Mouse (Mus musculus) CH12.LX (cell line): Measurements from ENCODE around the gene Pitx2. TPM values are rescaled to one million over a fixed set of nuclear protein-coding genes. Genes with fewer than 3 reads are reported as not detected.

Experiments
- DNase-seq: peaks from one replicate; pipeline ENCODE4 v3.0.0-alpha.2; 2013; ENCODE audit errors: extremely low read depth
- H3K27ac ChIP-seq: 2 replicates; pipeline ENCODE4 v1.5.1; 2012; ENCODE audit warnings: low read depth, mild to moderate bottlenecking, control low read depth, moderate library complexity; ENCODE audit not compliant: insufficient read depth
- H3K27me3 ChIP-seq: replicated peaks from 2 replicates; pipeline ENCODE3; 2012; ENCODE audit warnings: inconsistent platforms
- H3K36me3 ChIP-seq, 2 experiments: replicated peaks in 1 of 2; 2 replicates each; pipeline versions ENCODE3 to v1.6.1; 2012; ENCODE audit warnings: inconsistent platforms in 1 of 2, low read length in 1 of 2, mild to moderate bottlenecking in 1 of 2, mixed read lengths in 1 of 2, moderate library complexity in 1 of 2; ENCODE audit not compliant: control insufficient read depth in 1 of 2, insufficient read depth in 1 of 2
- H3K4me1 ChIP-seq, 2 experiments: 2 replicates each; pipeline ENCODE4 v1.6.1; 2012; ENCODE audit warnings: inconsistent platforms in 1 of 2, moderate library complexity in 1 of 2; ENCODE audit not compliant: insufficient read depth in 2 of 2, control insufficient read depth in 1 of 2
- H3K4me2 ChIP-seq: 2 replicates; pipeline ENCODE4 v1.6.1; 2012; ENCODE audit warnings: low read depth, mild to moderate bottlenecking, control low read depth; ENCODE audit not compliant: poor library complexity, insufficient read depth, severe bottlenecking
- H3K4me3 ChIP-seq, 3 experiments: fragments of 150-350 bp in 1 of 3; sonication (generic) in 1 of 3; replicated peaks in 1 of 3; 2 replicates each; pipeline versions ENCODE3 to v1.5.1; 2011 to 2012; ENCODE audit warnings: low read depth in 2 of 3, low read length in 2 of 3, mild to moderate bottlenecking in 2 of 3, moderate library complexity in 2 of 3, control low read depth in 1 of 3, improper control_type of control experiment in 1 of 3, inconsistent platforms in 1 of 3, mixed read lengths in 1 of 3; ENCODE audit not compliant: poor library complexity in 1 of 3
- H3K79me2 ChIP-seq: replicated peaks from 2 replicates; pipeline ENCODE4 v1.6.1; 2012; ENCODE audit warnings: mild to moderate bottlenecking, moderate library complexity; ENCODE audit not compliant: control insufficient read depth, poor library complexity, insufficient read depth, severe bottlenecking; ENCODE audit errors: extremely low read depth
- H3K9ac ChIP-seq: 2 replicates; pipeline ENCODE4 v1.6.1; 2012; ENCODE audit warnings: low read depth, mild to moderate bottlenecking, control low read depth, moderate library complexity; ENCODE audit not compliant: insufficient read depth
- H3K9me3 ChIP-seq: replicated peaks from 2 replicates; pipeline ENCODE3; 2012; ENCODE audit warnings: low read length, inconsistent platforms, mixed read lengths
- BHLHE40 ChIP-seq: IDR thresholded peaks from 2 replicates; pipeline ENCODE4 v1.6.1; 2011; ENCODE audit warnings: mild to moderate bottlenecking, low read depth, low read length, improper control_type of control experiment
- CHD2 ChIP-seq: IDR thresholded peaks from 2 replicates; pipeline ENCODE4 v1.6.1; 2011; ENCODE audit warnings: low read length, improper control_type of control experiment
- E2F4 ChIP-seq: IDR thresholded peaks from 2 replicates; pipeline ENCODE4 v1.6.1; 2011; ENCODE audit warnings: low read depth, low read length, improper control_type of control experiment; ENCODE audit not compliant: insufficient replicate concordance
- ELF1 ChIP-seq: IDR thresholded peaks from 2 replicates; pipeline ENCODE4 v1.6.1; 2014; ENCODE audit warnings: low read depth, mild to moderate bottlenecking, inconsistent platforms, low read length, improper control_type of control experiment
- EP300 ChIP-seq: IDR thresholded peaks from 2 replicates; pipeline ENCODE4 v1.6.1; 2011; ENCODE audit warnings: low read length, improper control_type of control experiment
- ETS1 ChIP-seq: conservative IDR thresholded peaks from 2 replicates; pipeline ENCODE4 v1.6.1; 2012; ENCODE audit warnings: low read depth, mild to moderate bottlenecking, inconsistent platforms, low read length, improper control_type of control experiment, moderate library complexity
- GABPA ChIP-seq: IDR thresholded peaks from 2 replicates; pipeline ENCODE4 v1.6.1; 2012; ENCODE audit warnings: low read depth, low read length, improper control_type of control experiment, inconsistent platforms; ENCODE audit not compliant: insufficient replicate concordance
- HCFC1 ChIP-seq: IDR thresholded peaks from 2 replicates; pipeline ENCODE4 v1.6.1; 2012; ENCODE audit warnings: low read depth, mild to moderate bottlenecking, inconsistent platforms, low read length, improper control_type of control experiment
- MAFK ChIP-seq: IDR thresholded peaks from 2 replicates; pipeline ENCODE4 v1.6.1; 2011; ENCODE audit warnings: low read length, improper control_type of control experiment; ENCODE audit not compliant: insufficient replicate concordance
- MAZ ChIP-seq: IDR thresholded peaks from 2 replicates; pipeline ENCODE4 v1.6.1; 2012; ENCODE audit warnings: low read depth, mild to moderate bottlenecking, inconsistent platforms, low read length, improper control_type of control experiment, moderate library complexity
- MEF2A ChIP-seq: IDR thresholded peaks from 2 replicates; pipeline ENCODE4 v1.6.1; 2014; ENCODE audit warnings: low read depth, mild to moderate bottlenecking, inconsistent platforms, low read length, improper control_type of control experiment, borderline replicate concordance
- NELFE ChIP-seq: IDR thresholded peaks from 2 replicates; pipeline ENCODE4 v1.6.1; 2011; ENCODE audit warnings: low read depth, low read length, improper control_type of control experiment
- PAX5 ChIP-seq: IDR thresholded peaks from 2 replicates; pipeline ENCODE4 v1.6.1; 2012; ENCODE audit warnings: low read length, inconsistent platforms, mixed read lengths
- POLR2A ChIP-seq: IDR thresholded peaks from 2 replicates; pipeline ENCODE4 v1.6.1; 2011; ENCODE audit warnings: low read depth, mild to moderate bottlenecking, improper control_type of control experiment, low read length
- SIN3A ChIP-seq: IDR thresholded peaks from 2 replicates; pipeline ENCODE4 v1.6.1; 2012; ENCODE audit warnings: low read length, improper control_type of control experiment, inconsistent platforms
- SMC3 ChIP-seq: IDR thresholded peaks from 2 replicates; pipeline ENCODE4 v1.6.1; 2011; ENCODE audit warnings: low read depth, low read length, improper control_type of control experiment
- TCF12 ChIP-seq: IDR thresholded peaks from 2 replicates; pipeline ENCODE4 v1.6.1; 2014; ENCODE audit warnings: low read depth, mild to moderate bottlenecking, inconsistent platforms, low read length, improper control_type of control experiment
- UBTF ChIP-seq: IDR thresholded peaks from 2 replicates; pipeline ENCODE4 v1.6.1; 2012; ENCODE audit warnings: low read depth, mild to moderate bottlenecking, inconsistent platforms, low read length, improper control_type of control experiment, moderate library complexity
- USF1 ChIP-seq: IDR thresholded peaks from 2 replicates; pipeline ENCODE4 v1.6.1; 2014; ENCODE audit warnings: low read depth, mild to moderate bottlenecking, inconsistent platforms, low read length, improper control_type of control experiment
- USF2 ChIP-seq: conservative IDR thresholded peaks from 2 replicates; pipeline ENCODE4 v1.6.1; 2011; ENCODE audit warnings: low read depth, low read length, improper control_type of control experiment
- ZC3H11A ChIP-seq: IDR thresholded peaks from 2 replicates; pipeline ENCODE4 v1.6.1; 2012; ENCODE audit warnings: low read depth, mild to moderate bottlenecking, inconsistent platforms, low read length, improper control_type of control experiment
- dilution Hi-C: fragments of 300-500 bp; cut with MboI; formaldehyde crosslinking; loops from 2 replicates; pipeline ENCODE4 v1.14.3; 2020; ENCODE audit warnings: low sequenced_read_pairs; ENCODE audit not compliant: extremely low pct_unique_long_range_greater_than_20kb, extremely low pct_ligation_motif_present
- in situ Hi-C: fragments of 300-500 bp; cut with MboI; formaldehyde crosslinking; loops from 3 replicates; pipeline ENCODE4 v1.14.3; 2019; ENCODE audit warnings: low sequenced_read_pairs, low pct_ligation_motif_present, low pct_unique_long_range_greater_than_20kb, mixed read lengths
- polyA plus RNA-seq: library from polyadenylated mRNA; unstranded; fragments of >175 nt; gene quantifications from 2 replicates; pipeline ENCODE4 v1.2.1, GENCODE M21; 2012; ENCODE audit warnings: low read depth; ENCODE audit not compliant: insufficient read length
- total RNA-seq, 2 experiments: library from RNA; depleted of rRNA; stranded (reverse); fragments of 300-350 nt in 1 of 2; fragments of >200 nt in 1 of 2; gene quantifications; 2 replicates each; pipeline ENCODE4 v1.2.3; 2012 to 2014

Gene Pitx2
- total and polyA plus RNA-seq, 3 experiments: not detected

GRCm38 (mm10) chr3:129198627-129198903 lies 1.1 kb upstream of the Pitx2 start:
- in situ Hi-C loops (no loop called here), dilution Hi-C loops (no loop called here)
- Histone ChIP-seq H3K27me3 (no peaks in the 10 kb centered on the region), H3K9me3 (peaks cover 74% of the 10 kb centered on the region), H3K4me1 (no peaks in the 10 kb centered on the region), H3K79me2 (no peaks in the 10 kb centered on the region), H3K27ac (no peak overlapping the region), H3K9ac (no peak overlapping the region), H3K4me3 (no peak overlapping the region), H3K36me3 (no peaks in the 10 kb centered on the region), H3K4me2 (no peak overlapping the region)
- TF ChIP-seq EP300 (no peak), GABPA (no peak), ETS1 (no peak), TCF12 (no peak), SIN3A (no peak), CHD2 (no peak), HCFC1 (no peak), SMC3 (no peak), PAX5 (no peak), MAFK (no peak), MEF2A (no peak), MAZ (no peak), UBTF (no peak), USF1 (no peak), BHLHE40 (no peak), E2F4 (no peak), USF2 (no peak)
- DNase-seq: no peak

GRCm38 (mm10) chr3:129199160-129199608 lies 494 bp upstream of the Pitx2 start:
- no peaks in the 10 kb centered on the region for H3K79me2 ChIP-seq
- no peak overlapping the region for H3K27ac ChIP-seq
- in situ Hi-C loops: no loop called here
- peak overlapping the region in 1 of 3 experiments; percentile 7 for H3K4me3 ChIP-seq
- DNase-seq: no peak
- no peak overlapping the region for H3K4me2 ChIP-seq
- peaks cover 79% of the 10 kb centered on the region for H3K9me3 ChIP-seq
- dilution Hi-C loops: no loop called here
- no peak for TF ChIP-seq NELFE
- no peak for TF ChIP-seq SIN3A
- no peak for TF ChIP-seq E2F4
- TF ChIP-seq ZC3H11A: no peak
- TF ChIP-seq POLR2A: no peak
- TF ChIP-seq ELF1: no peak
- TF ChIP-seq USF2: no peak
- H3K36me3 ChIP-seq: no peaks in the 10 kb centered on the region
- H3K4me1 ChIP-seq: no peaks in the 10 kb centered on the region
- H3K27me3 ChIP-seq: no peaks in the 10 kb centered on the region
- no peak overlapping the region for H3K9ac ChIP-seq
